Mouse (Mus musculus) stomach, postnatal 0 days (tissue): ENCODE measurements around the gene Ccnl2. TPM values are rescaled to one million over a fixed set of nuclear protein-coding genes. Genes with fewer than 3 reads are reported as not detected.

Experiments used
- ATAC-seq: fragments of 200-750 bp; cut with Nextera tagmentation; 2 replicates; pipeline ENCODE4 v1.8.0; 2017; ENCODE audit not compliant: low FRiP score, low TSS enrichment
- DNase-seq: peaks from one replicate; pipeline ENCODE4 v3.0.0-alpha.2; 2016; ENCODE audit warnings: low spot score
- H3K27ac ChIP-seq: fragments of 300-500 bp; sonication (generic); replicated peaks from 2 replicates; pipeline ENCODE4 v1.5.1; 2014; ENCODE audit warnings: mild to moderate bottlenecking, control low read depth
- H3K27me3 ChIP-seq: fragments of 300-500 bp; sonication (generic); 2 replicates; pipeline ENCODE4 v1.6.1; 2014; ENCODE audit warnings: low read length; ENCODE audit not compliant: control insufficient read depth, insufficient read depth
- H3K36me3 ChIP-seq: fragments of 300-500 bp; sonication (generic); 2 replicates; pipeline ENCODE4 v1.6.1; 2014; ENCODE audit warnings: low read length, mixed read lengths; ENCODE audit not compliant: control insufficient read depth, insufficient read depth
- H3K4me1 ChIP-seq: fragments of 300-500 bp; sonication (generic); replicated peaks from 2 replicates; pipeline ENCODE4 v1.6.1; 2014; ENCODE audit warnings: antibody characterized with exemption; ENCODE audit not compliant: control insufficient read depth, insufficient read depth
- H3K4me2 ChIP-seq: fragments of 300-500 bp; sonication (generic); replicated peaks from 2 replicates; pipeline ENCODE4 v1.6.1; 2014; ENCODE audit warnings: low read depth, mild to moderate bottlenecking, control low read depth, moderate library complexity
- H3K4me3 ChIP-seq: fragments of 300-500 bp; sonication (generic); 2 replicates; pipeline ENCODE4 v1.5.1; 2014; ENCODE audit warnings: low read depth, low read length, control low read depth
- H3K9ac ChIP-seq: fragments of 300-500 bp; sonication (generic); 2 replicates; pipeline ENCODE4 v1.6.1; 2014; ENCODE audit warnings: mild to moderate bottlenecking, low read length, control low read depth, mixed read lengths
- H3K9me3 ChIP-seq: fragments of 300-500 bp; sonication (generic); 2 replicates; pipeline ENCODE4 v1.6.1; 2016; ENCODE audit warnings: low read length; ENCODE audit not compliant: control insufficient read depth
- CTCF ChIP-seq: IDR thresholded peaks from 2 replicates; pipeline ENCODE4 v1.5.1; 2016; ENCODE audit warnings: antibody characterized with exemption, low read depth, mild to moderate bottlenecking, moderate library complexity
- EP300 ChIP-seq: optimal IDR thresholded peaks from 2 replicates; pipeline ENCODE3; 2016; ENCODE audit warnings: antibody characterized with exemption
- WGBS: fragments of 180-500 bp; shearing (Covaris S2); extraction: QIAGEN DNeasy Blood & Tissue Kit; methylation state at CpG from one replicate; pipeline ENCODE4 v1.1.7; 2014; 5-methylcytosine and 5-hydroxymethylcytosine counted together
- polyA plus RNA-seq: library from polyadenylated mRNA; unstranded; fragments of >200 nt; fragmentation: Nextera tagmentation; extraction: Ambion mirVana; gene quantifications from 2 replicates; pipeline ENCODE4 v1.2.1, GENCODE M21; 2015

Gene Ccnl2
- polyA plus RNA-seq, 1 experiment from 2014 or later: 72.2 TPM

DNA sequence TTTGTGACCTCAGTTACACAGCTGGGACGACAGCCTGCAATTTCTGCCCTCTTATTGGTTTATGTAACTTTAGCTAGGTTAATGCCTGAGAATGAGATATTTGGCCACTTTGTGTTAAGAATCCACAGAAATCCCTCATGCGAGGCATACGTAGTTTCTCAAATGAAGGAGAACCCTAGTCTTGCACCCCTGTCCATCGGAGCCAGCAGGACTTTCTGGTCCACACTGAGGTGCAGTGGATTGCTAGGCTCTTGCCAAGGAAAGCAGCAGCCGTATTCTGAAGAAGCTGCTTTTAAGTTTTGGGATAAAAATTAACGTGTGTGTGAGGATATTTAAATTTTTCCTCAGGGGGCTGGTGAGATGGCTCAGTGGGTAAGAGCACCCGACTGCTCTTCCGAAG lies 18.3 kb downstream of the Ccnl2 start:
- Histone ChIP-seq H3K4me1 (no peaks in the 10 kb centered on the region), H3K9ac (no peak overlapping the region), H3K4me3 (peak overlapping the region; percentile 78), H3K4me2 (peak overlapping the region; percentile 93), H3K36me3 (no peaks in the 10 kb centered on the region), H3K9me3 (no peaks in the 10 kb centered on the region), H3K27me3 (no peaks in the 10 kb centered on the region), H3K27ac (no peak overlapping the region; the same call in 1 of the 2 replicates)
- WGBS: 44% methylated on average over 8 of the region's 8 CpGs
- no peak for TF ChIP-seq CTCF
- TF ChIP-seq EP300: no peak
- no peak for ATAC-seq
- no peak for DNase-seq

DNA sequence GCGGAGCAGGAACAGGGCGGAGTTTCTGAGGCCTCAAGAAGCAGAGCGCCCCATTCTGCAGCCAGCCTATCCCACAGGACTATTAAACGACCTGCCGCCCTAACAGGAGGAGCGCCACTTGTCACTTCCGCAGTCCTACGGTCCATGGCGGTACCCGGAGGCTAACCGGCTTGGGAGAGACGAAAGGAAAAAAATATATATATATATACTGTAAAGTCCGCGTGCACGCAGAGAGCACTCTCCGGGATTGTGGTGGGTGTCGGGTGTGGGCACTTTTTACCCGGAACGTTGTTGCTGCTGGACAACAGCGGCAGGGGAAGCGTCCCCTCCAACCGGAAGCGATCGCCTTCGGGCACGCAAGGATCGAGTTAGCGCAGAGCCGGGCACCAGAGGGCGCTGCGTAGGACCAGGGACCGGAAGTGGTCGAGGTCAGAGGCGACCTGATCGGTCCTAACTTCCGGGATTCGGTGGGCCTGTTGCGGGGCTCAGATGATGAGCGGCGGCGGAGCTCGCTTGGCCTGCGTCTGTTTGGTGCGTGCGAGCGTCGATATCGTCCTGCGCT lies 19.0 kb downstream of the Ccnl2 start, which contains the start of gene Aurkaip1:
Gene Aurkaip1 (plus strand): TSS at position 68 of the 562 bp plus-strand sequence.
- peak within 1 kb of the TSS; percentile 78 for H3K4me3 ChIP-seq
- TF ChIP-seq CTCF (peak; percentile 94), EP300 (no peak)
- peak; percentile 93 for ATAC-seq

GRCm38 (mm10) chr4:155831831-155832230 lies 19.5 kb downstream of the Ccnl2 start:
- H3K9ac ChIP-seq: peak overlapping the region; percentile 85
- no peaks in the 10 kb centered on the region for H3K36me3 ChIP-seq
- H3K27me3 ChIP-seq: no peaks in the 10 kb centered on the region
- DNase-seq (peak; percentile 62), ATAC-seq (peak; percentile 16)
- H3K9me3 ChIP-seq: no peaks in the 10 kb centered on the region
- under 1% methylated on average over 25 of the region's 25 CpGs for WGBS
- H3K27ac ChIP-seq: peak overlapping the region; percentile 85
- TF ChIP-seq EP300: no peak
- TF ChIP-seq CTCF: no peak
- H3K4me1 ChIP-seq: no peaks in the 10 kb centered on the region
- H3K4me3 ChIP-seq: peak overlapping the region; percentile 78
- H3K4me2 ChIP-seq: peak overlapping the region; percentile 93

More for the DNA sequence above, 19.0 kb downstream of the Ccnl2 start, which contains the start of gene Aurkaip1:
- H3K9ac ChIP-seq: peak within 1 kb of the TSS; percentile 85
- H3K27me3 ChIP-seq: no peaks in the 10 kb centered on the region
- peak within 1 kb of the TSS; percentile 85 for H3K27ac ChIP-seq
- DNase-seq: peak; percentile 96
- H3K36me3 ChIP-seq: no peaks in the 10 kb centered on the region
- 0% methylated on average over 49 of the region's 49 CpGs for WGBS
- no peaks in the 10 kb centered on the region for H3K4me1 ChIP-seq
- H3K9me3 ChIP-seq: no peaks in the 10 kb centered on the region
- H3K4me2 ChIP-seq: peak within 1 kb of the TSS; percentile 93

GRCm38 (mm10) chr4:155832321-155832720 lies 20.0 kb downstream of the Ccnl2 start:
- Histone ChIP-seq H3K27ac (peak overlapping the region; percentile 85; the same call in 1 of the 2 replicates), H3K27me3 (no peaks in the 10 kb centered on the region), H3K4me2 (peak overlapping the region; percentile 93), H3K9ac (peak overlapping the region; percentile 85), H3K4me3 (peak overlapping the region; percentile 78), H3K9me3 (no peaks in the 10 kb centered on the region), H3K36me3 (no peaks in the 10 kb centered on the region), H3K4me1 (no peaks in the 10 kb centered on the region)
- ATAC-seq (no peak), DNase-seq (no peak)
- no peak for TF ChIP-seq CTCF
- WGBS: 54% methylated on average over 10 of the region's 10 CpGs

DNA sequence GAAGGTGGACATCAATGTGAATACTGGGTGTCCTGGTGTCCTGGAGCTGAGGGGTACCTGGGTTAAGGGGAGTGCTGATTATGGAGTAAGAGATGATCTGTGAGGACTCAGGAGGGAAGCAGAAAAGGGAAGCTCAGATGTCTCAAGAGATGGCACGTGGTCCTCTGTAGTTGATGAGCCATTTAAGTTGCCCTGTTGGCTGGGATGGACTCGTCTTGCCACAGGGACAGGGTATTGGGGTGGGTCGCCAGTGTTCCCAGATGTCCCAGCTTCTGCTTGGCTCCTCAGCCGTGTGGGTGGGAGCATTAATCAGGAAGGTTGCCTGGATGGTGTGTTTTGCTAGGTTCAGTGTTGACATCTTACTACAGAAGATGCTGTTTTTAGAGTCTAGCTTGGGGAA lies 20.9 kb downstream of the Ccnl2 start:
- H3K27ac ChIP-seq: no peak overlapping the region
- no peak for DNase-seq
- no peak for ATAC-seq
- H3K4me3 ChIP-seq: no peak overlapping the region
- no peaks in the 10 kb centered on the region for H3K36me3 ChIP-seq
- H3K9me3 ChIP-seq: no peaks in the 10 kb centered on the region
- TF ChIP-seq EP300 (no peak), CTCF (no peak)
- WGBS: 79% methylated on average over 4 of the region's 4 CpGs
- no peaks in the 10 kb centered on the region for H3K4me1 ChIP-seq
- H3K27me3 ChIP-seq: no peaks in the 10 kb centered on the region
- H3K4me2 ChIP-seq: no peak overlapping the region
- no peak overlapping the region for H3K9ac ChIP-seq

- TF ChIP-seq EP300: peak; percentile 20
- TF ChIP-seq CTCF: peak; percentile 86
- Histone ChIP-seq H3K4me2 (no peak overlapping the region), H3K4me3 (no peak overlapping the region), H3K9ac (no peak overlapping the region), H3K9me3 (no peaks in the 10 kb centered on the region), H3K4me1 (no peaks in the 10 kb centered on the region), H3K27ac (peak overlapping the region; percentile 81), H3K27me3 (no peaks in the 10 kb centered on the region), H3K36me3 (no peaks in the 10 kb centered on the region)
- DNase-seq: peak; percentile 80
- 7% methylated on average over 2 of the region's 2 CpGs for WGBS
- ATAC-seq: peak; percentile 8; the same call in 1 of the 2 replicates
Observed at GRCm38 (mm10) chr4:155833836-155834235, 21.5 kb downstream of the Ccnl2 start.
